Mouse (Mus musculus): ENCODE results near the gene Eif4g3. TPM values are rescaled to one million over a fixed set of nuclear protein-coding genes. Genes with fewer than 3 reads are reported as not detected.

The Eif4g3 gene
- total RNA-seq (2021) (10 to 100 TPM; 39.7 to 43.7 TPM), polyA plus RNA-seq (2012; rRNA removed) (24.8 and 29.1 TPM in 2 replicates)
- long read RNA-seq, full-length matches to known transcripts, result 1 of 23 reads
- long read RNA-seq, partial matches to known transcripts, result 17 of 23 reads
- long read RNA-seq, other reads (novel, unspliced or antisense), result 5 of 23 reads

GRCm38 (mm10) chr4:137992890-137993289 is at the start of gene Eif4g3:
Eif4g3 (plus strand) TSS chr4:137993022.
- Histone ChIP-seq H3K4me3 (peak within 1 kb of the TSS; percentile 91), H3K79me2 (replicated peaks; ENCODE audit: control insufficient read depth, insufficient read depth, low read length) (0 out of 2 replicates have a peak, but pooled peaks cover 1% of the 10 kb centered on the region), H3K27me3 (ENCODE audit: control insufficient read depth, insufficient read depth, low read length) (no peaks in the 10 kb centered on the region), H3K36me3 (ENCODE audit: control insufficient read depth, insufficient read depth, low read length) (no peaks in the 10 kb centered on the region; the same call in 1 of the 2 replicates), H3K9ac (ENCODE audit: low read depth, low read length) (peak within 1 kb of the TSS; percentile 84), H3K4me1 (ENCODE audit: control insufficient read depth, insufficient read depth, low read length) (peaks cover 9% of the 10 kb centered on the region), H3K27ac (peak within 1 kb of the TSS; percentile 93)
- no peak for DNase-seq
- intact Hi-C loops (cut with DNase I), result loop anchor here (10.0 kb wide), 1 partner anchor 112 kb away; no protein-coding TSS in a partner anchor
- 5% methylated on average over 39 of the region's 39 CpGs for WGBS
- TF ChIP-seq EP300 (IDR thresholded peaks at IDR 0.05; ENCODE audit: insufficient read depth, low read depth, low read length) (no peak), POLR2A (IDR thresholded peaks at IDR 0.05; ENCODE audit: insufficient read depth, low read depth, low read length) (no peak), CTCF (IDR thresholded peaks at IDR 0.05) (no peak)

- no peak overlapping the region for H3K4me3 ChIP-seq
- peaks cover 5% of the 10 kb centered on the region for H3K4me1 ChIP-seq (ENCODE audit: control insufficient read depth, insufficient read depth, low read length)
- peak; percentile 48 to 74 for DNase-seq
- H3K27me3 ChIP-seq (ENCODE audit: control insufficient read depth, insufficient read depth, low read length), result no peaks in the 10 kb centered on the region
- H3K27ac ChIP-seq, result peak overlapping the region; percentile 44
- intact Hi-C loops (cut with DNase I), result loop anchor here (5.0 kb wide), 1 partner anchor 46 kb away; no protein-coding TSS in a partner anchor
- 69% methylated on average over 10 of the region's 10 CpGs for WGBS
- TF ChIP-seq POLR2A (IDR thresholded peaks at IDR 0.05; ENCODE audit: insufficient read depth, low read depth, low read length) (no peak), EP300 (IDR thresholded peaks at IDR 0.05; ENCODE audit: insufficient read depth, low read depth, low read length) (peak; percentile 83; the same call in 1 of the 2 replicates)
- no peaks in the 10 kb centered on the region for H3K36me3 ChIP-seq (ENCODE audit: control insufficient read depth, insufficient read depth, low read length)
- no peak overlapping the region for H3K9ac ChIP-seq (ENCODE audit: low read depth, low read length)
- H3K79me2 ChIP-seq (replicated peaks; ENCODE audit: control insufficient read depth, insufficient read depth, low read length), result no peaks in the 10 kb centered on the region
Measured at GRCm38 (mm10) chr4:137943540-137943939, 49.3 kb upstream of the Eif4g3 start.

DNA sequence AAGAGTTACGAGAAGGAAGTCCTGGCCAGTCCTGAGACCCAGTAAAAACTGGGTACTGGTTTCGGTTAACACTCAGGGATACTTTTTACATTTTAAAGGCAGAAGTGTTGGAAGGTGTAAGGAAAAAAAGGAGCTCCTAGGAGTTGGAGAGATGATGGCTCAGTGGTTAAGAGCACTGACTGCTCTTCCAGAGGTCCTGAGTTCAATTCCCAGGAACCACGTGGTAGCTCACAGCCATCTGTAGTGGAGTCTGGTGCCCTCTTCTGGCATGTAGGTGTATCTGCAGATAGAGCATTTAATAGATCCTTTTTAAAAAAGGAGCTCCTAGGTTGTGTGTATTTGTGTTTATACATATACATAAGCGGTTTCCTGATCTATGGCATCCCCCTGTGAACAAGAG is 47.4 kb upstream of the Eif4g3 start:
- no peaks in the 10 kb centered on the region for H3K27me3 ChIP-seq (ENCODE audit: control insufficient read depth, insufficient read depth, low read length)
- no peaks in the 10 kb centered on the region for H3K36me3 ChIP-seq (ENCODE audit: control insufficient read depth, insufficient read depth, low read length)
- no peak overlapping the region for H3K9ac ChIP-seq (ENCODE audit: low read depth, low read length)
- intact Hi-C loops (cut with DNase I), result loop anchor here (2.0 kb wide), 2 partner anchors 21 to 35 kb away; no protein-coding TSS in a partner anchor
- DNase-seq, result no peak
- H3K4me3 ChIP-seq, result no peak overlapping the region
- H3K4me1 ChIP-seq (ENCODE audit: control insufficient read depth, insufficient read depth, low read length), result peaks cover 5% of the 10 kb centered on the region
- H3K79me2 ChIP-seq (replicated peaks; ENCODE audit: control insufficient read depth, insufficient read depth, low read length), result no peaks in the 10 kb centered on the region
- H3K27ac ChIP-seq, result no peak overlapping the region
- peak; percentile 80 for TF ChIP-seq CTCF (IDR thresholded peaks at IDR 0.05)
- TF ChIP-seq POLR2A (IDR thresholded peaks at IDR 0.05; ENCODE audit: insufficient read depth, low read depth, low read length), result no peak
- 75% methylated on average over 4 of the region's 4 CpGs for WGBS

GRCm38 (mm10) chr4:137946419-137946818 is 46.4 kb upstream of the Eif4g3 start:
- intact Hi-C loops (cut with DNase I), result no loop called here
- Histone ChIP-seq H3K27me3 (ENCODE audit: control insufficient read depth, insufficient read depth, low read length) (no peaks in the 10 kb centered on the region), H3K4me3 (no peak overlapping the region), H3K9ac (ENCODE audit: low read depth, low read length) (no peak overlapping the region), H3K4me1 (ENCODE audit: control insufficient read depth, insufficient read depth, low read length) (peaks cover 5% of the 10 kb centered on the region), H3K27ac (no peak overlapping the region), H3K79me2 (replicated peaks; ENCODE audit: control insufficient read depth, insufficient read depth, low read length) (no peaks in the 10 kb centered on the region), H3K36me3 (ENCODE audit: control insufficient read depth, insufficient read depth, low read length) (no peaks in the 10 kb centered on the region)
- TF ChIP-seq POLR2A (IDR thresholded peaks at IDR 0.05; ENCODE audit: insufficient read depth, low read depth, low read length) (no peak), EP300 (IDR thresholded peaks at IDR 0.05; ENCODE audit: insufficient read depth, low read depth, low read length) (no peak), CTCF (IDR thresholded peaks at IDR 0.05) (no peak)
- WGBS, result 94% methylated on average over 8 of the region's 11 CpGs
- no peak for DNase-seq

DNA sequence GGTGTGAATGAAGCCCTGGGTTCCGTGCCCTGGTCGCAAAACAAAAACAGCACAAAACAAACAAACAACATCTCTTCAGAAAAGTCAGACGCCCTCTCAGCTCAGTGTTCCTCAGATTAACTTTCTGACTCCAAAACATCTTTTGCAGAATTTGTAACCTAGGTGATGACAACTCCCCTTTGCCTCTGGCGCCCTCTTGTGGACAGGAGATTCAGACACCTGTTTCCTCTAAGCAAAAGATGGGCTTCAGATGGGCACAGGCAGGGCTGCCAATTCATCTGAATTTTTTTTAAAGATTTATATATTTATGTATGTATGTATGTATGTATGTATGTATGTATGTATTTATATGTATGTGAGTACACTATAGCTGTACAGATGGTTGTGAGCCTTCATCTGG is 40.0 kb upstream of the Eif4g3 start:
- 36% methylated on average over 4 of the region's 4 CpGs for WGBS
- H3K27ac ChIP-seq, result no peak overlapping the region
- intact Hi-C loops (cut with DNase I), result loop anchor here (1.0 to 2.0 kb wide), 3 partner anchors 42 to 222 kb away; no protein-coding TSS in a partner anchor
- TF ChIP-seq CTCF (IDR thresholded peaks at IDR 0.05) (peak; percentile 89), POLR2A (IDR thresholded peaks at IDR 0.05; ENCODE audit: insufficient read depth, low read depth, low read length) (no peak)
- no peaks in the 10 kb centered on the region for H3K27me3 ChIP-seq (ENCODE audit: control insufficient read depth, insufficient read depth, low read length)
- H3K36me3 ChIP-seq (ENCODE audit: control insufficient read depth, insufficient read depth, low read length), result peaks cover 3% of the 10 kb centered on the region; the same call in 1 of the 2 replicates
- DNase-seq, result peak; percentile 68 to 80
- H3K9ac ChIP-seq (ENCODE audit: low read depth, low read length), result no peak overlapping the region
- H3K79me2 ChIP-seq (replicated peaks; ENCODE audit: control insufficient read depth, insufficient read depth, low read length), result no peaks in the 10 kb centered on the region
- no peaks in the 10 kb centered on the region for H3K4me1 ChIP-seq (ENCODE audit: control insufficient read depth, insufficient read depth, low read length)
- no peak overlapping the region for H3K4me3 ChIP-seq

DNA sequence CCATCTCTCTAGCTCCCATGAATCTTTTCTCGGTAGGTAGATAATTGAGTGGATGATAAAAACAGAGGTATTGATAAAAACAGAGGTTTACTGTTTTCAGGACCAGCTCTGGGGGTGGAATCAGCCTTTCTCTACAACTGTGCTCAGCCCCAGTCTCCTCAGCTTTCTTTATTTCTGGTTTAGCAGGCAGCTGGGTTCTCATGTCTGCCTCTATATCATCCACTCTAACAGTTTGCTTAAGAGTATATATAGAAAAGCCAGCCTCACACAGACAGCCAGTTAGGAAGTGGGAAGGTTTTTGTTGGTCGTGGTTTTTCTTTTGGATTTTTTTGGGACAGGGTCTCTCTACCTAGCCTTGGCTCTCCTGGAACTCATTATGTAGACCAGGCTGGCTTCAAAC is 38.6 kb upstream of the Eif4g3 start:
- H3K27ac ChIP-seq, result peak overlapping the region; percentile 28; the same call in 1 of the 2 replicates
- H3K4me1 ChIP-seq (ENCODE audit: control insufficient read depth, insufficient read depth, low read length), result no peaks in the 10 kb centered on the region
- TF ChIP-seq EP300 (IDR thresholded peaks at IDR 0.05; ENCODE audit: insufficient read depth, low read depth, low read length) (no peak), CTCF (IDR thresholded peaks at IDR 0.05) (no peak), POLR2A (IDR thresholded peaks at IDR 0.05; ENCODE audit: insufficient read depth, low read depth, low read length) (no peak)
- DNase-seq, result no peak
- no peak overlapping the region for H3K9ac ChIP-seq (ENCODE audit: low read depth, low read length)
- H3K36me3 ChIP-seq (ENCODE audit: control insufficient read depth, insufficient read depth, low read length), result peaks cover 3% of the 10 kb centered on the region; the same call in 1 of the 2 replicates
- intact Hi-C loops (cut with DNase I), result no loop called here
- no peaks in the 10 kb centered on the region for H3K79me2 ChIP-seq (replicated peaks; ENCODE audit: control insufficient read depth, insufficient read depth, low read length)
- WGBS, result 83% methylated on average over 2 of the region's 2 CpGs
- H3K27me3 ChIP-seq (ENCODE audit: control insufficient read depth, insufficient read depth, low read length), result no peaks in the 10 kb centered on the region
- H3K4me3 ChIP-seq, result no peak overlapping the region
